Mouse (Mus musculus) C2C12 (cell line): ENCODE results near the gene Nav2. TPM values are rescaled to one million over a fixed set of nuclear protein-coding genes. Genes with fewer than 3 reads are reported as not detected.

Source experiments
- H3K27me3 ChIP-seq: one replicate; pipeline ENCODE4 v1.6.1; 2011; ENCODE audit not compliant: control insufficient read depth, insufficient read depth, insufficient read length
- H3K36me3 ChIP-seq: one replicate; pipeline ENCODE4 v1.6.1; 2011; ENCODE audit not compliant: control insufficient read depth, insufficient read depth
- H3K4me3 ChIP-seq: one replicate; pipeline ENCODE4 v1.5.1; 2011; ENCODE audit warnings: mild to moderate bottlenecking, control low read depth; ENCODE audit not compliant: poor library complexity, insufficient read depth, severe bottlenecking
- H3K79me2 ChIP-seq: one replicate; pipeline ENCODE4 v1.6.1; 2011; ENCODE audit not compliant: control insufficient read depth, insufficient read depth
- H3K79me3 ChIP-seq: one replicate; pipeline ENCODE4 v1.6.1; 2011; ENCODE audit warnings: low read depth, control low read depth
- H3ac ChIP-seq: one replicate; pipeline ENCODE3; 2011; ENCODE audit warnings: low read depth; ENCODE audit not compliant: control insufficient read depth, insufficient read length
- CEBPB ChIP-seq: IDR thresholded peaks from one replicate; pipeline ENCODE4 v1.6.1; 2011; ENCODE audit warnings: low read depth, mild to moderate bottlenecking, control low read depth, moderate library complexity
- CTCF ChIP-seq: IDR thresholded peaks from one replicate; pipeline ENCODE4 v1.5.1; 2011; ENCODE audit not compliant: control insufficient read depth, insufficient read depth, insufficient read length
- FOSL1 ChIP-seq: IDR thresholded peaks from one replicate; pipeline ENCODE4 v1.8.0; 2011; ENCODE audit warnings: mild to moderate bottlenecking, low read length; ENCODE audit not compliant: poor library complexity, insufficient read depth, severe bottlenecking
- MAX ChIP-seq: IDR thresholded peaks from one replicate; pipeline ENCODE4 v1.6.1; 2011; ENCODE audit warnings: mild to moderate bottlenecking, control low read depth
- MYOD1 ChIP-seq: IDR thresholded peaks from one replicate; pipeline ENCODE4 v1.6.1; 2011; ENCODE audit warnings: low read depth; ENCODE audit not compliant: control insufficient read depth, insufficient read length
- MYOG ChIP-seq: IDR thresholded peaks from one replicate; pipeline ENCODE4 v1.6.1; 2011; ENCODE audit not compliant: control insufficient read depth, insufficient read length; ENCODE audit errors: extremely low read depth
- USF1 ChIP-seq: IDR thresholded peaks from one replicate; pipeline ENCODE4 v1.6.1; 2011; ENCODE audit warnings: low read depth, mild to moderate bottlenecking, control low read depth, moderate library complexity
- polyA plus RNA-seq: library from polyadenylated mRNA; unstranded; fragments of >200 nt; fragmentation: generic; extraction: Trizol; gene quantifications from one replicate; pipeline ENCODE4 v1.2.1, GENCODE M21; 2012; ENCODE audit warnings: missing spikeins

The Nav2 gene
- polyA plus RNA-seq, 1 experiment, result 4.7 TPM

DNA sequence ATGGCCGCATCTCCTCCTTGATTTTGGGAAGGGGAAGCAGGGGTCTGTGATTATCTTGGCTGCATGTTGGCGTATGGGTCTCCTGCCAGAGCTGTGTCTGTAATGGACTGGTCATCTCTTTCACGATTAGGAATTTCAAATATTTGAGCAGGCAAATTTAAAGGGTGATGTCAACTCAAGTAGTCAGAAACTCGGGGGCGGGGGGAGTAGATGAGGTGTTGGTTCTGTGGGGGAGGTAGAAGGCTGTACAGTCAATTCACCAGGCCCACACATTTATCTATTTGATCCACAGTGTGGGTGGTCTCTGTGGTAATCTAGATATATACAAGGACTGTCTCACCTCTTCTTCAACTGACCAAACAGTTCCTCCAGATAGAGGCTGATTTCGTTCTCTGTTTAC is 566.8 kb downstream of the Nav2 start:
- Histone ChIP-seq H3K4me3 (no peak overlapping the region), H3ac (no peak overlapping the region), H3K79me2 (no peaks in the 10 kb centered on the region), H3K36me3 (no peaks in the 10 kb centered on the region), H3K27me3 (no peaks in the 10 kb centered on the region), H3K79me3 (no peaks in the 10 kb centered on the region)
- TF ChIP-seq CTCF (no peak), FOSL1 (no peak), MYOD1 (no peak), MYOG (no peak), CEBPB (no peak), USF1 (no peak), MAX (no peak)

DNA sequence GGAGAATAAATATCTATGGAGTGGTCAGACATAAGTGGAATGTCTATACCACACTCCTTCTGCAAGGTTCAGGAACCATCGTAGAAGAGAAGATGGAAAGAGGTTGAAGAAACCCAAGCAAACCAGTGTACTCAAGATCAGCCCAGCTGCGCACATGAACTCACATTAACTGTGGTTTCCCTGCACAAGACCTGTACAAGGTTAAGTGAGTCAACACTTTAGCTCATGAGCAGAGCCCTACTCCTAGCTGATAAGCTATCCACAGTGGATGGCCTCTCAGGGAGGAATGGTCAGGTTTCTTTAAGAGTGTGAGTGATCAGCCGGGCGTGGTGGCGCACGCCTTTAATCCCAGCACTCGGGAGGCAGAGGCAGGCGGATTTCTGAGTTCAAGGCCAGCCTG is 567.6 kb downstream of the Nav2 start:
- Histone ChIP-seq H3K79me2 (no peaks in the 10 kb centered on the region), H3K27me3 (no peaks in the 10 kb centered on the region), H3ac (no peak overlapping the region), H3K79me3 (no peaks in the 10 kb centered on the region), H3K36me3 (no peaks in the 10 kb centered on the region), H3K4me3 (no peak overlapping the region)
- TF ChIP-seq MYOD1, result no peak
- TF ChIP-seq USF1, result no peak
- TF ChIP-seq MAX, result no peak
- TF ChIP-seq CTCF, result no peak
- no peak for TF ChIP-seq FOSL1
- no peak for TF ChIP-seq CEBPB
- TF ChIP-seq MYOG, result no peak

DNA sequence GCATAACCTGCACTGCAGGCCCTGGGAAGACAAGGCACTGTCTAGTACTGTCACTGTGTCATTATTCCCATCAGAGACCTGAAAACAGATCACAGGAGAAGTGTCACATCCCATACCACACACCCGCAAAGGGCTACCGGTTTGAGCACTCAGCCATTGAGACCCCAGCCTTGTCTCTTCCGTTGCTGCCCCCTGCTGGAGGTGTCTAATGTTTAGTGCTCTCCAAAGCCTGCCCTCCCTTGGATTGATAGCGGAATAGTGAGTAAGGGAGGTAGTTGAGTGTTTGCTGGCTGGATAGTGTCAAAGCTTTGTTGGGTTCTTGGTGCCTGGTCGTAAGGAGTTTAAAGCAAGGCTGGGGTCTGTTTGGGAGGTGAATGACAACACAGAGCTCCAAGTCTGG is 568.1 kb downstream of the Nav2 start:
- Histone ChIP-seq H3K79me3 (no peaks in the 10 kb centered on the region), H3K27me3 (no peaks in the 10 kb centered on the region), H3K79me2 (no peaks in the 10 kb centered on the region), H3K4me3 (no peak overlapping the region), H3K36me3 (no peaks in the 10 kb centered on the region), H3ac (no peak overlapping the region)
- TF ChIP-seq USF1 (no peak), FOSL1 (no peak), CTCF (no peak), MYOD1 (no peak), MYOG (no peak)

DNA sequence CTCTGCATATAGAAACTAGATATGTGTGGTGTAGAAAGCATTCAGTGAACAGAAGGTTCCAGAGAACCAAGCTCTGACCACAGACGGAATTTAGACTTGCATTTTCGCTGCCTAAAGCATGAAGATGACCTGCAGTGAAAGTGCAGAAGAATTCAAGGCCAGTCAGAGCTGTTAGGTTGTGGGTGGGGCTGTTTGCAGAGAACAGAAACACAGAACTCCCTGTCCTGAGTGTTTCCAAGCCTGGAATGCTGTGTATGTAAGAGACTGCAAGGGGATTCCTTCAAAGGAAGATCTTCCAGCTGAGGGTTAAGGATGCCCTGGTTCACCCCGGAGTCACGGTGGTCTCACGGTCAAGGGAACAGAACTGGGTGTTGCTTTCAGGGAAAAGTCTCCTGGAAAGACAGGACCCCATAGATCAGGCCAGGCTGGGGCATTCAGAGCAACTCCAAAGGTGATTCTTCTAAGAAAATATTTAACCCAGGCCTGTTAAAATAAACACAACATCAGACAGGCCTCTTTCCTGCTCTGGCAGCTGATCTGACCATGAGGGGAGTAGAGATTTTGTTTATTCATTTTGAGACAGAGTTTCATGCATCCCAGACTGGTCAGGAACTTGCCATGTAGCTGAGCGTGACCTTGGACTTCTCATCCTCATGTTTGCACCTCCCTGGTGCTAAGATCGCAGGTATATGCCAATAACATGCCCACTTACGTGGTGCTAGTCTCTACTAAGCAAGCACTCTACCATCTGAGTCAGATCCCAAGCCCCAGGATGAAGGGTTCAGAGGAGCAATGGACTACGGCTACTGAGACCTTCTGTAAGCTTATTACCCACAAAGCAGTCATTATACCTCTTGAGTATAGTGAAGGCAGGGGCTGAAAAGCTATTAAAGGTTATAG is 568.8 kb downstream of the Nav2 start:
- Histone ChIP-seq H3K79me3 (no peaks in the 10 kb centered on the region), H3ac (no peak overlapping the region), H3K4me3 (no peak overlapping the region), H3K79me2 (no peaks in the 10 kb centered on the region), H3K27me3 (no peaks in the 10 kb centered on the region), H3K36me3 (no peaks in the 10 kb centered on the region)
- TF ChIP-seq MYOD1 (no peak), CEBPB (no peak), CTCF (no peak), MYOG (no peak), USF1 (no peak), MAX (no peak), FOSL1 (no peak)

DNA sequence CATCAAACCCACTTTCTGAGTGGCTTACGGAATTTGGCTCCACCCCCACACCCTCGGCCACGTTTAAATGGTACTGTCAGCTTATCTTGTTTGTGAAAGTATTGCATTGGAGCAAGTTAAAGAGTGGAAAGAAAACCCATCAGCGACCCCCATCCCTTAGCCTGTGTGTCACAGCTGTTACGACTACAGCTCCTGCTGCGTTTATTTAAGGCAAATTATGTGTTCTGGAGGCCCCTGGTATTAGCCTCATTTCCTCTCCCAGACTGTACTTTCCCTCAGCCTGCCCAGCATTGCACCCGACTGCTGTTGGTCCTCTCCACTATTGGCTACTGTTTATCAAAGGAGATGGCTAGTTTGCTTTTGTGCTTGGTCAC is 569.4 kb downstream of the Nav2 start:
- TF ChIP-seq MAX (no peak), MYOG (no peak)
- Histone ChIP-seq H3K79me3 (no peaks in the 10 kb centered on the region), H3K4me3 (no peak overlapping the region), H3K79me2 (no peaks in the 10 kb centered on the region), H3ac (no peak overlapping the region), H3K27me3 (no peaks in the 10 kb centered on the region), H3K36me3 (no peaks in the 10 kb centered on the region)

DNA sequence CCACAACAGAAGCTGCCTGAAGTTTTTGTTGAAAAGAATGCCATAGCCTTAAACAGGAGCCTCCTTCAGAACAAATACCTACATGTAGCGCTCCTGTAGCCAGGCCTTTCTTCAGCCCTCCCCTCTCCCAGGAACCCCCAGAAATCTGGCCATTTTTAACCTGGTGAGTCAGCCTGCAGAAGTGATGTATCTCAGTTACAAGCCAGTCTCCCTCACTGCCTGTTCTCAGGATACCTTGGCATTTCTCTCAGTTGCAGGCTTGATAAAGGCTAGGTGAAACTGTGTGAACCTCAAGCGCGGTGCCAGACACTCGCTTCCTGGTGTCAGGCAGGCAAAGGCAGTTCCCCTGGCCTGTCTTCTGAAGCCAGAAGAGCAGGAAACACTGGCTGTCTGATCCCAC is 570.4 kb downstream of the Nav2 start:
- Histone ChIP-seq H3K4me3 (no peak overlapping the region), H3K79me3 (no peaks in the 10 kb centered on the region), H3K36me3 (no peaks in the 10 kb centered on the region), H3K27me3 (no peaks in the 10 kb centered on the region), H3ac (no peak overlapping the region), H3K79me2 (no peaks in the 10 kb centered on the region)
- no peak for TF ChIP-seq FOSL1
- no peak for TF ChIP-seq USF1
